Mouse (Mus musculus) heart, adult 2 months (tissue): ENCODE results near the gene Gjd3. TPM values are rescaled to one million over a fixed set of nuclear protein-coding genes. Genes with fewer than 3 reads are reported as not detected.

Experiments used
- DNase-seq, 2 experiments: peaks; one replicate each; pipeline ENCODE4 v3.0.0; 2021
- H3K27ac ChIP-seq: fragments of 200-600 bp; 2 replicates; pipeline ENCODE4 v1.8.1; 2022
- H3K27me3 ChIP-seq: fragments of 200-500 bp; 2 replicates; pipeline ENCODE4 v1.6.1; 2012; ENCODE audit warnings: mild to moderate bottlenecking, low read length, inconsistent platforms, mixed read lengths; ENCODE audit not compliant: control insufficient read depth, insufficient read depth
- H3K36me3 ChIP-seq: fragments of 200-500 bp; 2 replicates; pipeline ENCODE4 v1.6.1; 2012; ENCODE audit warnings: low read length, inconsistent platforms; ENCODE audit not compliant: control insufficient read depth, insufficient read depth
- H3K4me1 ChIP-seq: fragments of 200-500 bp; 2 replicates; pipeline ENCODE4 v1.6.1; 2011; ENCODE audit warnings: low read length; ENCODE audit not compliant: control insufficient read depth, insufficient read depth
- H3K4me3 ChIP-seq: fragments of 200-600 bp; 2 replicates; pipeline ENCODE4 v1.8.1; 2022
- H3K79me2 ChIP-seq: fragments of 200-500 bp; replicated peaks from 2 replicates; pipeline ENCODE4 v1.6.1; 2012; ENCODE audit warnings: mild to moderate bottlenecking, inconsistent platforms, low read length, moderate library complexity, mixed read lengths; ENCODE audit not compliant: control insufficient read depth, insufficient read depth
- H3K9ac ChIP-seq: fragments of 200-500 bp; 2 replicates; pipeline ENCODE4 v1.6.1; 2012; ENCODE audit warnings: low read depth, mild to moderate bottlenecking, control low read depth, inconsistent platforms, low read length, mixed read lengths
- CTCF ChIP-seq: fragments of 200-600 bp; IDR thresholded peaks from 2 replicates; pipeline ENCODE4 v1.8.1; 2022; ENCODE audit warnings: antibody characterized with exemption, mild to moderate bottlenecking, moderate library complexity
- EP300 ChIP-seq: fragments of 200-500 bp; IDR thresholded peaks from 2 replicates; pipeline ENCODE4 v1.6.1; 2011; ENCODE audit warnings: low read depth, low read length, control low read depth; ENCODE audit not compliant: insufficient read depth
- POLR2A ChIP-seq: fragments of 200-500 bp; IDR thresholded peaks from 2 replicates; pipeline ENCODE4 v1.6.1; 2011; ENCODE audit warnings: mild to moderate bottlenecking, low read depth, low read length, control low read depth; ENCODE audit not compliant: insufficient read depth
- WGBS: fragments of 180-500 bp; shearing (Covaris S2); methylation state at CpG from one replicate; pipeline ENCODE4 v1.1.7; 2018; 5-methylcytosine and 5-hydroxymethylcytosine counted together
- intact Hi-C: fragments of 180-260 bp; cut with DNase I; formaldehyde crosslinking; loops from one replicate; pipeline ENCODE4 v1.15.1; 2025
- polyA plus RNA-seq: library from polyadenylated mRNA; depleted of rRNA; stranded (reverse); fragments of >200 nt; gene quantifications from 2 replicates; pipeline ENCODE4 v1.2.3, GENCODE M21; 2012
- total RNA-seq, 2 experiments: library from RNA; stranded (reverse); gene quantifications; 2 replicates each; pipeline ENCODE4 v1.2.3; 2021

Gjd3 gene
- total and polyA plus RNA-seq, 3 experiments = 0.27 to 0.94 (median 0.31) TPM

DNA sequence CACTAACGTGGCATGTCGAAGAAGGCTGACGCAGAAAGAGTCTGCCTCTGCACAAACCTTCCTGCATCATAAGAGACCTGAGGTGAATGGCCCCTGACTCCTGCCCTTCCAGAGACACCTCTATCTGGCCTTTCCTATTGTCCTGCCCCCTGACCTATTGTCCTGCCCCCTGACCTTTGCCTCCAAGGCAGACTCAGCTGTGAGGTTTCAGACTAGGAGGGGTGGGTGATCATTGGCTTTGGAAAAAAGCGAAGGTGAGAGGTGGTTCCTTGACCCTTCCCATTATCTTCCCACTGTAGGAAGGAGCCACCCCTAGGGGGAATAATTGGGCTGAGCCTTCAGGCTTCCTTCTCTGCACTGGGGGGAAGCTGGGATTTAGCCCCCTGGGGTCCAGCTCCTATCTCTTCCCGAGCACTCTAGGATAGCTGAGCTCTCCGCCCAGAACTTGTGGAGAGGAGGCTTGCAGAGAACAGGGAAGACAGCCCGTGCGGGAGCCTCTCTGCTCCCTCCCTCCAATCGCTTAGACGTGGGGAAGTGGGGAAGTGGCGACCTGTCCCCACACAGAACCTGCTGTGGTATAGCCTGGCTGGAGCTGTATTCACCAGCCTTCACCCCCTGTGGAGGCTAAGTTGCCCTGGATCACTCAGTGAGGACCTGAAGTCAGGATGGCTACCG, 20.3 kb downstream of the Gjd3 start:
- 28% methylated on average over 12 of the region's 12 CpGs for WGBS

DNA sequence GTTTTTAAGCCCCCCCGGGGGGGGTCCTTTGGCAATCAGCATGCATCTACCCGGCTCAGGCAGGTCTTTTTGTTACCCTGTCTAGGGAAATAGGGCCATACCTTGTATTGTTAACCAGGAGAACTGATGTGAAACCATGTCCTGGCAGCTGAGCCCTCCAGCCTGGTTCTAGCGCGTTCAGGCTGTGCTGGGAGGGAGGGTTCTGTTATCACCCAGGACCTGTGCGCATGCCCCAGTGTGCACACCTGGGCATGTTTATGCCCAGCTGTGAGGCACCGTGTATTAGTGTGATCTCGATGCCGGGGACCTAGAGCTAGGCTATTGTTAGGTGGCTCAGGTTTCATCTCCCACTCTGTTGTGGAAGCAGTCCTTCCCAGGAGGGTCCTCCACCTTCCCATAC, 21.1 kb downstream of the Gjd3 start:
- peak in 1 of 2 experiments; percentile 33 for DNase-seq
- Histone ChIP-seq H3K79me2 (no peaks in the 10 kb centered on the region), H3K27ac (peak overlapping the region; percentile 88), H3K36me3 (peaks cover under 1% of the 10 kb centered on the region; the same call in 1 of the 2 replicates), H3K9ac (peak overlapping the region; percentile 13; the same call in 1 of the 2 replicates), H3K4me1 (peaks cover 31% of the 10 kb centered on the region), H3K27me3 (no peaks in the 10 kb centered on the region), H3K4me3 (peak overlapping the region; percentile 67)
- WGBS = 26% methylated on average over 8 of the region's 8 CpGs
- intact Hi-C loops = no loop called here
- TF ChIP-seq CTCF (no peak), POLR2A (no peak), EP300 (no peak)

More for the DNA sequence above, 20.3 kb downstream of the Gjd3 start:
- Histone ChIP-seq H3K27ac (peak overlapping the region; percentile 88), H3K4me3 (peak overlapping the region; percentile 67), H3K36me3 (peaks cover 2% of the 10 kb centered on the region), H3K9ac (peak overlapping the region; percentile 17; the same call in 1 of the 2 replicates), H3K27me3 (no peaks in the 10 kb centered on the region), H3K4me1 (peaks cover 37% of the 10 kb centered on the region), H3K79me2 (no peaks in the 10 kb centered on the region)
- intact Hi-C loops = loop anchor here (1.0 kb wide), 2 partner anchors 19 to 24 kb away; no protein-coding TSS in a partner anchor
- DNase-seq = no peak
- TF ChIP-seq CTCF = no peak
- TF ChIP-seq POLR2A = no peak
- TF ChIP-seq EP300 = no peak

DNA sequence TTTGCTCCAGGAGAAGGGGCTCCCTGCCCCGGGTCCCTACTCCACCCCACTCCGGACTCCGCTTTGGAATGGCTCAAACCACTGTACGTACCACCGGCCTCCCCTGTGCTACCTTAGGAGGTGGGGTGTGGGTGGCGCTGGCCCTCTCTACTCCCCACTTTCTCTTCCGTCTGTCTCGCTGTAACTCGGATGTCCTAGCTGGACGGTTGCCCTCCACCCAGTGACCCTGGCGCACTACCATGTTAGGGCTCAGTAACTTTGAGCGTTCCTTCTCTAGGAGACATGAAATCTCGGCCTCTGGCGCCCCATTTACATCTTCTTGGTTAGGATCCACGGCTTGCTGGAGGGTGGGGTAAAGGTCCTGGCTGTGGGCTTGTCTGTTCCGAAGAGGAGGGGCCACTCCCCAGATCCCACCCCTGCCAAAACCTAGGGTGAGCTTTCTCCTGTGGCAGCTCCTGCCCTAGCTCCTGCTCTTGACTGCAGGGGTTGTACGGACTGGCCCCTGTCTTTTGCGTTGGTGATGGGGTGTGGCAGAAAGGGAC, 21.7 kb downstream of the Gjd3 start:
- Histone ChIP-seq H3K4me1 (peaks cover 26% of the 10 kb centered on the region), H3K27ac (peak overlapping the region; percentile 88), H3K4me3 (peak overlapping the region; percentile 67), H3K27me3 (no peaks in the 10 kb centered on the region), H3K79me2 (no peaks in the 10 kb centered on the region), H3K36me3 (no peaks in the 10 kb centered on the region), H3K9ac (peak overlapping the region; percentile 51)
- TF ChIP-seq EP300 (no peak), POLR2A (no peak), CTCF (no peak)
- intact Hi-C loops = no loop called here
- 26% methylated on average over 18 of the region's 18 CpGs for WGBS
- DNase-seq = peak in 1 of 2 experiments; percentile 69

DNA sequence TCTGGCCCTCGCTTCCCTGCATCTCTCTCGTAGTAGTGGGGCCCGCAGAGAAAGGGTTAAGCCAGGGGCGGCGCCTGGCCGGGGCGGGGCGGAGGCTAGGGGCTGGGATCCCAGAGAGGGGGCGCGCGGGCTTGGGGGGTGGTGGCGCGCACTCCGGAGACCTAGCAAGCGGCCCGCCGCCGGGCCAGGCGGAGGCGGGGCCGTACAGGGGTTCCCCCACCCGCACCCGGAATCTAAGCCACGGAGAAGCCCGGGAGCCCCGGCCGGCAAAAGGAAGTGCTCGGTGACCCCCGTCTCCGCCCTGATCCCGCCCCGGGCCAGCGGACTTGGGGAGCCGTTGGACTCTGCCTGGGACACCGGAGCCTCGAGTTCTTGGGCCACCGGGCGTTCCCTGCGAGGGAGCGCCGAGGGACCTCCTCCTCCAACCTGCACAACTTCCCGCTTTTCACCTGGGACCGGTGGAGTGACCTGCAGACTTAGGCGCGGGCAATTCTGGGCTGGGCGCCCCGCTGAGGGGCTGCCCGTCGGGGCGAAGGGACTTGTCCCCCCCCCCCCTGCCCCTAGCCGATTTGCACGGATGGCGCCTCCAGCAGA, 22.4 kb downstream of the Gjd3 start:
- WGBS = 6% methylated on average over 53 of the region's 53 CpGs
- Histone ChIP-seq H3K9ac (peak overlapping the region; percentile 51), H3K27ac (peak overlapping the region; percentile 88), H3K27me3 (no peaks in the 10 kb centered on the region), H3K4me1 (peaks cover 26% of the 10 kb centered on the region), H3K79me2 (no peaks in the 10 kb centered on the region), H3K36me3 (no peaks in the 10 kb centered on the region), H3K4me3 (peak overlapping the region; percentile 67)
- DNase-seq = peak; percentile 88 to 89
- TF ChIP-seq CTCF (no peak), EP300 (no peak), POLR2A (no peak)
- intact Hi-C loops = loop anchor here (1.0 kb wide), 1 partner anchor 24 kb away; no protein-coding TSS in a partner anchor

DNA sequence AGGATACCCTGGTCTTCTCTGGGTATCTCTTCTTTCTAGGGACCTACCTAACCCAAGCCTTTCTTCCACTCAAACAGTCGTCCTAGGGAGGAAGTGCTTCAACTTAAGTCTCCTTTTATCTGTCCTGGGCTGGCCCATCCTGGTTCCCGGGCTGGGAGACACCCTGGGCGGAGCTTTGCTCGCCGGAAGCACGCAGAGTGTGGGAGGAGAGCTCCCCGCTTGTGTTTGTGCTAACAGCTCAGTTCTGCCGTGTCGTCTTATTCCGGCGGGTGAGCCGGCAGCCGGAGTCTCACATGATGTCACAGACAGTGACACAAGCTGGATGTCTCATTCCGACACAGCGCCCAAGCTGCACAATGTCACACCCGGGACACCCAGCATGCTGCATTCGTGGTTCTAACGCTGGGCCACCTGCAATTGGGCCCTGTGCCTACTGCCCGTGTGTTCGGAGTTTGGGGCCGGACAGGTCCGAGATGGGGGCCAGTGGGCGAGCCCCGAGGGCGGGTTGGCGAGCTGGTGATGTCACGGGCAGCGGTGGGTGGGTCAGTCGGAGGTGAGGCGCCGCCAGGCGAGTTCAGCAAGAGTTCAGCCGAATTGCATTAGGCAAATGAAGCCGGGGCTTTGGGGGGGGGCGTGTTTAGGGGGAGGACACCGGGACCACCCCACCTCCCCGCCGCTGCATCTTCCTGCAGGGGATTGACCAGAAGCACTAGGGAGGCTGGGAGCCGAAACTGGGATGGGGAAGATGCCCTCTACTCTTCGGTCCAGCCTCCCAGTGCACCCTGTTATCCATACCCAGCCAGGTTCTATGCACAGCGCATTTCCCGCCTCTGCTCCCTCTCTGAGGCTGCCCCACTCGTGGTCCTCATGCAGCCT, 23.1 kb downstream of the Gjd3 start:
- Histone ChIP-seq H3K27me3 (no peaks in the 10 kb centered on the region), H3K4me1 (peaks cover 27% of the 10 kb centered on the region), H3K4me3 (peak overlapping the region; percentile 67), H3K9ac (peak overlapping the region; percentile 51), H3K79me2 (no peaks in the 10 kb centered on the region), H3K27ac (peak overlapping the region; percentile 88), H3K36me3 (peaks cover 4% of the 10 kb centered on the region; the same call in 1 of the 2 replicates)
- intact Hi-C loops = loop anchor here (1.0 kb wide), 1 partner anchor 23 kb away; no protein-coding TSS in a partner anchor
- DNase-seq = peak; percentile 90 to 92
- TF ChIP-seq CTCF = no peak
- TF ChIP-seq EP300 = peak; percentile 76; the same call in 1 of the 2 replicates
- TF ChIP-seq POLR2A = peak; percentile 96
- WGBS = 1% methylated on average over 42 of the region's 43 CpGs
